Mouse (Mus musculus): ENCODE measurements around the gene Egr4.
A peak's percentile ranks its signal among the peaks of the same experiment; 100 is the strongest.

The Egr4 gene

DNA sequence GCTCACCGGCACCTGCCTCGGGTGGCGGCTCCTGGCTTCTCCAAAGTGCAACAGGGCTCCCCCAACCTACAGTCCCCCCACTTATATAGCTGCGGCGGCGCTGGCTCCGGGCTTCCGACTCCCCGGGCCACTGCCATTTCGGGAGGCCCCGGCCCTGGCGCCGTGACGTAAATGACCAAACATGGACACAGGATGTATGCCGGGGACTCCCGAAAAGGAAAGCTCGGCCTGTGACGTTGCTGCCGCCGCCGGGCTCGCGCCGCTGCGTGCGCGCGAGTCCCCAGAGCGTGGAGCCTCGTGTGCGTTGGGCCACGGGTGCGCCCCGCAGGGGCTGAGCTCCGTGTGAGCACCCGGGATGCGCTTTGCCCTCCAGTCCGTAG lies at the start of gene Egr4:
Egr4 (minus strand) TSS at position 59 of the 380 bp plus-strand sequence.
- peak; percentile 90 to 93 for DNase-seq

DNA sequence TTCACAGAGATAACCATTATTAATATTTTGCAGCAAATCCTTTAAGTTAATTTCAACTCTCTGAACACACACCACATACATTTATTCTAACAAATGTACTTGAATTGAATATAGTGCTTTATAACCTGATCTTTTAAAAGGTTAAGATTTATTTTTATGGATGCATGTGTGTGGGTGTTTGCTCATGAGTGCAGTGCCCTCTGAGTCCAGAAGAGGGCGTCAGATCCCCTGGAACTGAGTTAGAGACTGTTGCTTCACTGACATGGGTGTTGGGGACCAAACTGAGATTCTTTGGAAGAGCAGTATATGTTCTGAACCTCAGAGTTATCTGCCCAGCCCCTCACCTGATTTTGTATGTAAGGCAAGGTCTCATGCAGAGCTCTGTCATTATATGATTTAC lies 49.0 kb upstream of the Egr4 start:
- DNase-seq = no peak

DNA sequence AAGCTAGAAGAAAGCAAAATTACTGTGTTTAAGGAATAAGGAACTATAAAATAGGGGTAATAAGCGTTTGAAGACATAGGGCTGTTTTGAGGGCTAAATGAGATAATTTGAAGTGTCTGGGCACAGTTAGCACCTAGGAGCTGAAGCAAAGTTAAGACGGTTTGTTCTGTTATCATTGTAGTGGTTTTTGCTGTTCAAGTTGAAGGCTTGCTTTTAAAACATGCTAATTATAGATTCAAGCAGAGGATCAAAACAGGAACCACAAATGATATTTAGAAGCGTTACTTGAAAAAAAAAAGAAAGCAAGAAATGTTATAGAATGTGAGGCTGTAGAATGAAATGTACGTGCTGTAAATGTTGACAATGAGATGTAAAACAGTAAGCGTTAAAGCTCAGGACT lies 34.3 kb upstream of the Egr4 start:
- DNase-seq = no peak

DNA sequence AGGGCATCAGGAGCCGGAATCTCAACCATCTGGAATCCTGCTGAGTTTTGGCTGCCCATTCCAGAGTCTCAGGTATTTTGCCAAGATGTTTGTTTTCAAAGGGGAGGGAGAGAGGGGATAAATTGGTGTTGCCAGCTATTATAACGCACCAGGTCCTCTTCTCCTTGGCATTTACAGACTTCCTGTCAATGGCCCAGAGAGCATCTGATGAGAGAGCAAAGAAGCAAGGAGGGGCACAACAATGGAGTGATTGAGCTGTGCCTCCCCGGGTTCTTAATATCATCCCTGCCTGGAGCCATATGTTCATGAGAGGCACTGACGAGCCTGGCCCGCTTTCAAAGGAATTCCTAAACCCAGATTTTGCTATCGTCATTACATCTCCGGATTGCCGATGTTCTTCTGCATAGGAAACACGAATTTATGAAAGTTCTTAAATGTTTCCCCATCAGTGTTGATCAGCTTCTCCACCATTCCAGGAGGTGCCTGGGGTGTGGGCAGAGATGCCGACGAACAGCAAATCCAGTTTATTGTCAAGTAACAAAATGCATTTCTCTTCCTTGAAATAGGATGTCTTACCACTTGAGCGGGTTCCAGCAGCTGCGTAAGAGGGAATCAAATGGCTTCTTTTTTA lies 31.0 kb upstream of the Egr4 start:
- peak; percentile 85 to 86 for DNase-seq

DNA sequence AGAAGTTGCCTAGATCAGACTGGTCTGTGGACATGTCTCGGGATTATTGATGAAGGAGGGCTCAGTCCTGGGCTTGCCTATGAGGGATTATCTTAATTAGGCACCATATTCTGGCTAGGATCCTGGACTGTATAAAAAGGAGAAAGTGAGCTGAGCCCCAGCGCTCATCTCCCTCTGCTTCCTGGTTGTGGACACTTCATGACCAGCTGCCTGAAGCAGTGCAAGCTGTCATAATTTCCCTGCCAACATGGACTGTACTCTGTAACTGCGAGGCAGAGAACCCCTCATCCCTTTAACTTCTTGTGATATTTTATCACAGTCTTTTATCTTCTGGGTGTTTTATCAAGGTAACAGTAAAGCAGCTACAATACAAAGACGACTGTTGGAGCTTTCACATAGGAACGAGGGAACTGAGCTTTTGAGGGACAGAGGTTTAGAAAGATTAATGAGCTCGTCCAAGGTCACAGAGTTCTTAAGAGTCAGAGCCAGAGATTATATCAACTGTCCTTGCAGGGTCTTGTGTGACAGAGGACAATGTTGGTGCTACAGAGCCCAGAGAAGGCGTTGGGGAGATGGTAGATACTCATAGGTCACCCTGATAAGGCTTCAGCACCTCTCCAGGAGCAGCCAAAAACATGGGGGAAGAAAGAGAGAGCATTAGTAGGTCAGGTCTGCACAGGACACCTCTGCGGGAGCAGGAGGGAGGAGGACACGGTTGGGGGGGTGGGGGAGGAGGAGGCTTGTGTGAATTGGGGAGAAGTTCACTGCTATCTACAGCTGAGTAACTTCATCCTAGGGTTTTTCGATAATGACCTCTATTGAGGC lies 30.2 kb upstream of the Egr4 start:
- peak; percentile 58 to 60 for DNase-seq

DNA sequence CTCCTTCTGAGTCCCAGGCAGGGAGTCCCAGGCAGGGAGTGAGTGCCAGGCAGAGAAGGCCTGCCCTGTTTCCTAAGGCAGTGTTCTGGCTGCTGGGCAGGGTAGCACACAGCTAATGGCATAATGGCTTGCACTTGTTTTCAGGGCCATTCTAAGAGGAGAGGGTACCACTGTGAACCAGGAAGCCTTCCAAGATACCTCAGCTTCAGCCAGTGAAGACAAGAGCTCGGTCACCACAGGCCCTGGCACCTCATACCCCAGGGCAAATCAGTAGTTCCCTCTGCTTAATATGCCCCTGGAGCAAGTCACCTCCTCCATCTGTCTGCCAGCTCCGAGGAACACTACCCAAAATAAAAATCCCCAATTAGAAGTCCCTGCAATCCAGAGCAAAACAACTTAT lies 9.4 kb upstream of the Egr4 start:
- peak; percentile 53 for DNase-seq

DNA sequence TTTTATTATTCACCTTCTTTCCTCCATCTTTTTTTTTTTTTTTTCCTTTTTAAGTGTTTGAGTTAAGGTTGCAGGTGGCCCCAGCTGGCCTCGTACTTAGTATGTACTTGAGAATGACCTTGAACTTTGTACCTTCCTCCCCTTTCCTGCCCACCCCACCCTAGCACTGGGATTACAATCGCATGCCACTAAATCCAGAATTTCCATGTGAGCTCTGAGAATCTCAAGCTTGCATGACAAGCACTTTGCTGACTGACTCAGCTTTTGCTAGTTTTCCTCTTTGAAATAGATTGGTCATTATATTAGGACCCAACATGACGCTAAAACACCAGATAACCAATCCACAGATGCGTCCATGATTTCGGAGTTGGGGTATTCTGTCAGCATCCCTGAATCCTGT lies 8.6 kb upstream of the Egr4 start:
- DNase-seq = no peak

DNA sequence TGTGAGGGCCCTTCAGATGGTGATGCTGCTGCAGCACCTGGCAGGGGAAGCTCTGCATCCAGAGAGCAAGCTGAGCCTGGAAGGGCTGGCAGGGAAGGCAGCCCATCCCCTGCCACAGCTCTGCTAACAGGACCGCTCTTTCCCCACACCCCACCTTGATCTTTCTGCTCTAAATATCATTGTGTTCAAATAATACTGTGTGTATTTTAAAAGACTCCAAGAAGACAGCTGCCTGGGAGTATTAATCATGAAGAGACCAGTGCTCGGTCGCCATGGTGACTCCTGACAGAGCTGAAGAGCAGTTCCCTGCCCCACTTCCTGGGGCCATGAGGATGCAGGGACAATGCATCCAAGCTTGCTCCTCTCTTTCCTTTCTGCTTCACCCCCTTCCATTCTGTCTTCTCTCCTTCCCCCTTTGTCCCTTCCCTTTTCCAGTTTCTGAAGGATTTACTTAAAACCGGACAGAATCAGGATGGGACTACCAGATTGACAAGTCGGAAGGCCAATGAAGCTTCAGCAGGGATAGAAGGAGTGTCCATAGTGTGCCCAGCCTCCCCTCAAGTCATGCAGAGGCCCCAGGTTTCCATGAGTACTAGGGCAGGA lies 4.8 kb upstream of the Egr4 start:
- DNase-seq = no peak

DNA sequence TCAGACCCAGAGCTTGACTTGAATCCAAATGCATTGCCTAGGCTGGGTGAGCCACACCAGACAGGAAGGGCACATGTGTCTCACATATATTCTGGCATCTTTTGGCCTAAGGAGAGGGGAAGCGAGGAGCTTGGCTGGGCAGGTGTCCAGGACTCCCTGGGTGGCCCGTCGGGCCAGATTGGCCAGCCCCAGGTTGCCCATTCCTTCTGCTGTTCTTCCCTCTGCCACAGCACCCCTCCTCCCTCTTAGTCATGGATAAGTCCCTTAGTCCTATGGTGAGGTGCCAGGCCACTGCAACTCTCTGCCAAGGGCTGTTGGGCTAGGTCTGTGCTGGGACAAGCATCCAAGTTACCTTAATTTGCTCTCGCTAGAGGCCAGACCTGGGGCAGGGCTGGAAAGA lies 2.6 kb upstream of the Egr4 start:
- DNase-seq = peak; percentile 95 to 96

DNA sequence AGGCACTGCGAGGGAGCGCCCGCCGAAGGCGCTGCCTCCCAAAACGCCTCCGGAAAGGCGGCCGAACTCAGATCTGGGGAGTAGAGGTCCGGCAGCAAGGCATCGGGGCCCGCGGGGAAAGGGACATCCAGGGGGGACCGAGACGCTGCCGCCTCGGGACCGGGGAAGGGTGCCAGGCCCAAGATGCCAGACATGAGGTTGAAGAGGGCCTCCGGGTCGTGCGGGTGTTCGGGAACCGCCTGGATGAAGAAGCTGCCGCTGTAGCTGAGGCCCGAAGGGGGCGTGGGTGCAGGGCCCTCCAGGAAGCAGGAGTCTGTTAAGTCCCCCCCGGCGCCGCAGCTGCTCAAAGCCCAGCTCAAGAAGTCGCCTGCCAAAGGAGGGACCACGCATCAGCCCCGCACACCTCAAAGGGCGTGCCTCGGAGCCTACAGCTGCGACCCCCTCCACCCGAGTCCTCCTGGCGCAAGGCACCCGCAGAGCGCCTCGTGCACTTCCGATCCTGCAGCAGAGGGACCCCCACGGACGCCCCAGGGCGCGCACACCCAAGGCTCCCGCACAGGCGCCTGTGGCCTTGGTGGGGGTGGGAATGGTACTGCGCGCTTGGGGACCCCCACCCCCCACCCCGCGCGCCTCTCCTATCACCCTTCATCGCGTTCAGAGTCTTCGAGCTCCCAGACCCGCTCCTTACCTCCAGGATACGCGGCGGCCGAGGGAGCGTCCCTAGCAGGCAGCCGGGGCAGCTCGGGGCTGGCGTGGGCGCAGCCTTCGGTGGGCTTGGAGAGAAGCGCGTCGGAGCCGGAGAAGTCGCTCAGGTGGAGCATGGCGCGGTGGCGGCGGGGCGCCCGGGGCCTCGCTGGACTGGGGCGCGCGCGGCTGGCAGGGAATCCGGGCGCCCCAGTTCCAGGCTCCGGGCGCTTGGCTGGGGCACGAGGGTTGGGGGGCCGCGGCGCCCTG lies 535 bp downstream of the Egr4 start:
- no peak for DNase-seq

DNA sequence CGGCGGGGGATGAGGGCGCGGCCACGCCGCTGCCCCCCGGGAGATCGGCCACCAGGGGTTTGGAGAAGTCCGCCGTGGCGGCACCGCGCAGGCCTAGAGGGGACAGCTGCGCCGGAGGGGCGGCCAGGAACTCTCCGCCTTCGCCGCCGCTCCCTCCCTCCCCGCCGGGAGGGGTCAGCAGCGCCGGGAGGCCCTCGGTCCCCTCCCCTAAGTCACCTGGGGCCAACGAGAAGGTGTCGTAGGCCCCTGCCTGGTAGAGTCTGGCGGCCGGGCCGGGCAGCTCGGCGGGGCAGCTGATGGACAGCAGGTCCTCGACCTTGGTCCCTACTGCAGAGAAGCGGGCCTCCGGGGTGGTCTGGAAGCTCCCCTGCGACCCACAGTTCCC lies 1.3 kb downstream of the Egr4 start:
- DNase-seq = peak in 1 of 2 experiments; percentile 55

DNA sequence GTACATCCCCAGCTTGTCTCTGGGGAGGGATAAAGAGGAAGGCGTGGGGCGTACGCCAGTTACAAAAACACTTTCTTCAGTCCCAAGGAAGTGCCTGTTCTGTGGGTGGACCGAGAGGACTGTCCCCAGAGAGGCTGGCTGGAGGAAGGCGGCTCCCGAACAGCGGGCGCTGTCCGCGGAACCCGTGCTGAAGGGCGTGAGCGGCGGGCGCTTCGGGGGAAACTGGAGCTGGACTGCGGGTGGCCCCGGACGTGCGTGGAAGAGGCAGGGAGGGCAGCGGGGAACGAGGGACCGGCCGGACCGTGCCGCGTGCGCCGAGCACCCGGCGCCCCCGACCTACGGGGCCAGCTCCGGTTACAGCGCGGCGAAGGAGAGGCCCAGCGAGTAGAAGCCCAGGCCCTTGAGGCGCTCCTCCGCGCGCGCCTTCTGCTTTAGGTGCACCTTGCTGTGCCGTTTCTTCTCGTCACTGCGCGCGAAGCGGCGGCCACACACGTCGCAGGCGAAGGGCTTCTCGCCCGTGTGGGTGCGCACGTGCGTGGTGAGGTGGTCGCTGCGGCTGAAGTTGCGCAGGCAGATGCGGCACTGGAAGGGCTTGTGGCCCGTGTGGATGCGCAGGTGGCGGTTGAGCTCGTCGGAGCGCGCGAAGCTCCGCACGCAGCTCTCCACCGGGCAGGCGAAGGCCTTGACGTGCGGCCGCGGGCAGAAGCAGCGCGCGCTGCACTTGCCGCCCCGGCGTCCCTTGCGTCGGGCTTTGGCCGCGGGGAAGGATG lies 1.9 kb downstream of the Egr4 start:
- DNase-seq = peak in 1 of 2 experiments; percentile 50

DNA sequence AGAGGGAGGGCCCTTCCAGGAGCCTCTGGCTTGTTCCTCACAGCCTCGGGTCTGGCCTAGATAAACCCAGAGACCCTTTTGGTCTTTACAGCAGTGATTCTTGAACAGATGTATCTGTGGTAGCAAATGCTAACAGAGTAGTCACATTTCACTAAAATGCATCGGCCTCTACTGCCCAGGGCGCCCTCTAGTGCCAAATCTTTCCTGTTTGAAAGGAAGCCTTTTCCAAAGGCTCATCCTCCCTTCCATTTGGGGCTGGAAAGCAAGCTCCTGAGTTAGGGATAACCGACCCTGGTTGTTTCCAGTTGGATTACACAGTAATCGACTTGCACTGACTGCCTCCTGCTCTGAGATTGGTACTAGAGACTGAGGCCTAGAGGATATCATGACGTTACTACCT lies 2.9 kb downstream of the Egr4 start:
- DNase-seq = peak; percentile 88 to 91

DNA sequence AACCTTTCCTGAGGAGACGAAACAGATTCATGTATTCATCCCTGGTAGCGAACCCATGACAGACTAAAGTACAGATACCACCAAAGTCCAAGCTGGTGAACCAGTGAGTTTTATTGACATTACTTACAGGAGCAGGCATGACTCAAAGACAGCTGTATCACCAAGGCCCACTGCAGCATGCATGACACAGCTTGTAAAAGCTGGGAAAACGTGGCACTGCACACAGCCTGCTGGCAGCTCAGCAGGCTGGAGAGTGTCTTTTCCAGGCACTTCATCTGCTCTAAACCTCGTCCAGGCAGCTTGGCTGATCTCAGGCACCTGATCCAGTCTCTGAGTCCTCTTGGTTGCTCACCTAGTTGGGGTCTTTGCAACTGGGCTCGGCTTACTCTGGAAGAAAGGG lies 4.8 kb downstream of the Egr4 start:
- DNase-seq = no peak

DNA sequence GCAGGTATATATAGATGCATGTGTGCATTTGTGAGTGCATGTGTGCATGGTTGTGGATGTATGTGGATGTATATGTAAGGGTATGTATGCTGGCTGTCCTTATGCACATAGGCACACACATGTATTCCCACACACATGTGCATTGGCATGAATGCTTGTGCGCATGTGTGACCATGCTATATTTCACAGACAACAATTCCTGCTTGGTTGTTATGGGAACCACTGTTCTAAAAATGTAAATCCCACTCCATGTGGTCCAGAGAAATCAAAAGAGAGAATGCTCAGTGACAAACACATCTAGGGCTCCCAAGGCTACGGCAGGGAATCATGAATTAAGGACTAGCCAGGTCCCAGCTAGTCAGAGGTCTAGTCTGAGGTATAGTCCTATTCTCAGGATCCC lies 8.5 kb downstream of the Egr4 start:
- no peak for DNase-seq

DNA sequence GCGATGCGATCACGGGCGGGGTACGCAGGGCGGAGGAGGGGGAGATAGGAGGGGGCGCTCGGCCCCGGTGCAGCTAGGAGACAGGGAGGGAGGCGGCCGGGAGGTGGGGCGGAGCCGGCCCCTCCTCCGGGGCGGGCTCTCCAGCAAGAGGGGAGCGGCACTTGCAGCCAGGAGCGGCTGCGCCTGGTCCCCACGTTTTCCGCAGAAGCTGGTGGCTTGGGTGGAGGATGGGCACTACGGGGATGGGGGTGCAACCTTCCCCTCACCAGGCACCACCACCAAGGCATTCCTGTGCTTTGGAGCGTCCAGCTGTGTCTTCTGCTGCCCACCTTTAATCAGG lies 10.5 kb downstream of the Egr4 start, which contains the start of gene Fbxo41:
Fbxo41 (minus strand) TSS at position 84 of the 340 bp plus-strand sequence.
- DNase-seq = peak; percentile 81

DNA sequence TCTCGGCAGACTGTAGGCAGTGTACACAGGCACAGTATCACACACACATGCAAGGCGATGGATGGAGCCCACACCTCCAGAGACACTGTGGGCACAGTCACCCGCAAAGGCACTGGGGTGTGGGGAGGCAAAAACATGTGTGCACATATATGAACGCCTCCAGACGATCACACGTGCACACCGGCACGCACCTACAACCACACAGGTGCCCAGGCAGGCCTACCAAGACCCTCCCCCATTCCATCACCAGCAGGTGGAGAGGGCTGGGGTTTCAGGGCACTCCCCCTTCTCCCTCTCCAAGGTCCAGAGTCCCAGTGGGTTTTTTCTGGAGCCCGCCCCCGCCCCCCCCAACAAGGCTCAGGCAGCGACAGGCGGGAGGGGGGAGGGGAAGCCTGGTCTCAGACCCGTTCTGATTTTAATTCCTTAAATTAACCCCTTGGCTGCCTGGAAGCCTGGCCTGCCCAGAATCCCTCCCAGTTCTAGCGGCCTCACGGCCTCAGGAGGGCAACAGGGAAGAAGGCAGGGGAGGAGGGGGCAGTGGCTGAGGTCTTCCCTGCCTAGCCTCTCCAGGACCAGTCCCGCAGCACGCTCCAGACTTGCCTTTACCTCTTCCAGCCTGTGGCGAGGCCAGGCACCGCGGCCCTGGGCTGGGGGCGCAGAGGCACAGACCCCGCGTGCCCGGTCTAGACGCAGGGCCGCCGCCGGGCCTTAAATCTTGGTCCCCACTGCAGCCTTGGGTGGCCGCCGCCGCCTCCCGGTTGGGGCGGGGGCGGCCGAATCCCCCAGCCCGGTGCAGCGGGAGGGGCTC lies 11.1 kb downstream of the Egr4 start:
- DNase-seq = peak in 1 of 2 experiments; percentile 31

DNA sequence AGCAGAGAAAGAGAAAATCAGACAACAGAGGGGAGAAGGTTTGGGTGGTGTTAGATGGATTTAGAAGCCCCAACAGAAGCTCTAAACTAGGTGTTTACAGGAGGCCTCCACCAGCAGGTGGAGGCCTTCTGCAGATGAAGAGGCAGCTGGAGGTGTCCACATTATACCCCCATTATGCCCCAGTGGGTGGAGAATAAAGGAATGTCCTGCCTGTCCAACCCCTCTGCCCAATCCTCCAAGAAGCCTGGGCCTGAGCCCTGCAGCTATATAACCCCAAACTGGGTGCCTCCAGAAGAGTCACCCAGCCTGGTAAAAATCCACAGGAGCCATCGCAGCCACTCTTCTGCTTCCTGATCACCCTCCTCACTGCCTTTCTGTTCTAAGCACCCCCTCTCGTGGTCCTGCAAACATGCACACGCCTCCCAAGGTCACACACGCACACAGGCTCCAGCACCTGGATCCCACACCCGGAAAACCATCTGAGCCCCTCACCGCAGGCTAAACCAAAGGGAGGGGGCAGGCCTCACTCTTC lies 11.8 kb downstream of the Egr4 start:
- peak; percentile 42 to 50 for DNase-seq

DNA sequence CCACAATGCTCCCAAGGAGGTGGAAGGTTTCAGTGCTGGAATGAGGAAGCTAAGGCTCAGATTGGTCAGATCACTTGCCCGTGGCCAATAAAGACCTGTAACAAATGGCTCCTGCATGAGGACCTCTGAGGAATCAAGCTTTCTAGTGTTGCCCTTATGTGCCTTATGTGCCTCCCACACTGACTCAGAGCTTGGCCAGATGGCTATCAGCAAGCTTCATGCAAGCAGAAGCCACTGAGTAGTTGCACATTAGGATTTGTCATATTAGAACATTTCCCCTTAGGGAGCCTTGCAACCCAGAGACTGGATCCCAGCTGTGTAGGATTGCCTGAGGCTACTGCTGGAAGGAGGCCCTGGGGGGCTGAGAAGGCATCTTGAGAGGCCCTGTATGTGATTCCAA lies 13.0 kb downstream of the Egr4 start:
- DNase-seq = peak in 1 of 2 experiments; percentile 36

DNA sequence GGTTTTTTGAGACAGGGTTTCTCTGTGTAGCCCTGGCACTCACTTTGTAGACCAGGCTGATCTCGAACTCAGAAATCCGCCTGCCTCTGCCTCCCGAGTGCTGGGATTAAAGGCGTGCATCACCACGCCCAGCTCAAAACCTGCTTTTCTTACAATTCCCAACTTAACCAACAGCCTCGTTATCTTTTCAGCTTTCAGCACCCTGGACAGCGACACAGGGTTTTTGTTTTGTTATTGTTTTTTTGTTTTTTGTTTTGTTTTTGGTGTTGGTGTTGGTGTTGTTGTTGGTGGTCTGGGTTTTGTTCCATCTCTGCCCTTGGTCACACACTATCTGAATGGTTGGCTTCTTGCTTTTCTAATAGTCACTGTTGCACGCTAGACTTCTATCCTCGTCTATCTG lies 15.2 kb downstream of the Egr4 start:
- DNase-seq = no peak

DNA sequence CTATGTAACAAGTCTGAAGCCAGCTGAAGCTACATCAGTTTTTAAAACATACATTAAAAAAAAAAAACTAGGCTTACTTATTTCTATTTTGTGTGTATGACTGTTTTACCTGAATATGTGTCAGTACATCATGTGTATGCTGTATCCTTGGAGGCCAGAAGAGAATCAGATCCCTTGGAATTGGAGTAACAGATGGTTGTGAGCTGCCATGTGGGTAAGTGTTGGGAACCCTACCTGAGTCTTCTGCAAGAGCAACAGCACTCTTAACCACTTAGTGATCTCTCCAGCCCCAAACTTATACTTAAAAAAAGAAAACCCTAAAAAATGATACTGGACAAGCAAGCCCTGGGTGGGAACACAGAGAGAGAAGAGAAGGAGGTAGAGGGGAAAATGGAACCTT lies 16.4 kb downstream of the Egr4 start:
- DNase-seq = peak in 1 of 2 experiments; percentile 32

All from cerebellum, adult 18-20 months (tissue).